Mouse (Mus musculus): ENCODE data around the gene Scpep1. TPM values are rescaled to one million over a fixed set of nuclear protein-coding genes. Genes with fewer than 3 reads are reported as not detected.
A peak's percentile ranks its signal among the peaks of the same experiment; 100 is the strongest.

Gene Scpep1
- polyA plus RNA-seq, 1 experiment from 2014 or later, result 88.7 TPM

- 38% methylated on average over 7 of the region's 7 CpGs for WGBS
- ATAC-seq (ENCODE audit: borderline replicate concordance, extremely low read depth, low FRiP score, low TSS enrichment), result no peak
- H3K36me3 ChIP-seq, result no peaks in the 10 kb centered on the region
- no peak overlapping the region for H3K4me2 ChIP-seq
- no peak overlapping the region for H3K9ac ChIP-seq
- H3K27me3 ChIP-seq, result no peaks in the 10 kb centered on the region
- peak overlapping the region; percentile 58; the same call in 1 of the 2 replicates for H3K27ac ChIP-seq
- H3K4me1 ChIP-seq, result peaks cover 9% of the 10 kb centered on the region; the same call in 1 of the 2 replicates
- H3K9me3 ChIP-seq, result no peaks in the 10 kb centered on the region
- H3K4me3 ChIP-seq, result no peak overlapping the region
Measured at GRCm38 (mm10) chr11:88996427-88996826, 41.2 kb upstream of the Scpep1 start.

GRCm38 (mm10) chr11:88995616-88996015 is 40.4 kb upstream of the Scpep1 start:
- ATAC-seq (ENCODE audit: borderline replicate concordance, extremely low read depth, low FRiP score, low TSS enrichment), result no peak
- H3K27ac ChIP-seq, result no peak overlapping the region
- no peak overlapping the region for H3K4me2 ChIP-seq
- H3K4me1 ChIP-seq, result peaks cover 6% of the 10 kb centered on the region; the same call in 1 of the 2 replicates
- H3K27me3 ChIP-seq, result no peaks in the 10 kb centered on the region
- no peak overlapping the region for H3K4me3 ChIP-seq
- H3K9me3 ChIP-seq, result no peaks in the 10 kb centered on the region
- WGBS, result 79% methylated on average over 2 of the region's 2 CpGs
- no peak overlapping the region for H3K9ac ChIP-seq
- H3K36me3 ChIP-seq, result no peaks in the 10 kb centered on the region; the same call in 1 of the 2 replicates

GRCm38 (mm10) chr11:88994492-88994891 is 39.2 kb upstream of the Scpep1 start:
- Histone ChIP-seq H3K4me3 (no peak overlapping the region), H3K9me3 (no peaks in the 10 kb centered on the region), H3K4me2 (no peak overlapping the region), H3K27me3 (no peaks in the 10 kb centered on the region), H3K27ac (no peak overlapping the region), H3K36me3 (no peaks in the 10 kb centered on the region; the same call in 1 of the 2 replicates), H3K4me1 (peaks cover 6% of the 10 kb centered on the region; the same call in 1 of the 2 replicates), H3K9ac (no peak overlapping the region)
- 82% methylated on average over 7 of the region's 7 CpGs for WGBS
- no peak for ATAC-seq (ENCODE audit: borderline replicate concordance, extremely low read depth, low FRiP score, low TSS enrichment)

- no peak overlapping the region for H3K4me2 ChIP-seq
- WGBS, result 17% methylated on average over 5 of the region's 5 CpGs
- peak; percentile 56; the same call in 1 of the 2 replicates for ATAC-seq (ENCODE audit: borderline replicate concordance, extremely low read depth, low FRiP score, low TSS enrichment)
- no peaks in the 10 kb centered on the region for H3K27me3 ChIP-seq
- H3K9me3 ChIP-seq, result no peaks in the 10 kb centered on the region
- H3K36me3 ChIP-seq, result no peaks in the 10 kb centered on the region; the same call in 1 of the 2 replicates
- no peak overlapping the region for H3K9ac ChIP-seq
- H3K27ac ChIP-seq, result no peak overlapping the region
- no peak overlapping the region for H3K4me3 ChIP-seq
- 0 out of 2 replicates have a peak, but pooled peaks cover 3% of the 10 kb centered on the region for H3K4me1 ChIP-seq
Measured at GRCm38 (mm10) chr11:88993625-88994024, 38.4 kb upstream of the Scpep1 start.

- Histone ChIP-seq H3K4me1 (0 out of 2 replicates have a peak, but pooled peaks cover 3% of the 10 kb centered on the region), H3K27me3 (no peaks in the 10 kb centered on the region), H3K4me2 (no peak overlapping the region), H3K9ac (no peak overlapping the region), H3K27ac (no peak overlapping the region), H3K9me3 (no peaks in the 10 kb centered on the region), H3K36me3 (peaks cover 3% of the 10 kb centered on the region; the same call in 1 of the 2 replicates), H3K4me3 (no peak overlapping the region)
- ATAC-seq (ENCODE audit: borderline replicate concordance, extremely low read depth, low FRiP score, low TSS enrichment), result no peak
- 50% methylated on average over 7 of the region's 7 CpGs for WGBS
Measured at GRCm38 (mm10) chr11:88993186-88993585, 37.9 kb upstream of the Scpep1 start.

GRCm38 (mm10) chr11:88989530-88989929 is 34.3 kb upstream of the Scpep1 start:
- no peak overlapping the region for H3K9ac ChIP-seq
- H3K4me2 ChIP-seq, result no peak overlapping the region
- H3K9me3 ChIP-seq, result no peaks in the 10 kb centered on the region
- ATAC-seq (ENCODE audit: borderline replicate concordance, extremely low read depth, low FRiP score, low TSS enrichment), result no peak
- WGBS, result 65% methylated on average over 5 of the region's 5 CpGs
- no peak overlapping the region for H3K27ac ChIP-seq
- no peaks in the 10 kb centered on the region for H3K27me3 ChIP-seq
- H3K4me3 ChIP-seq, result no peak overlapping the region
- 0 out of 2 replicates have a peak, but pooled peaks cover 3% of the 10 kb centered on the region for H3K4me1 ChIP-seq
- H3K36me3 ChIP-seq, result peaks cover 23% of the 10 kb centered on the region

GRCm38 (mm10) chr11:88988956-88989355 is 33.7 kb upstream of the Scpep1 start:
- Histone ChIP-seq H3K4me1 (0 out of 2 replicates have a peak, but pooled peaks cover 3% of the 10 kb centered on the region), H3K27ac (no peak overlapping the region), H3K9me3 (no peaks in the 10 kb centered on the region), H3K9ac (no peak overlapping the region), H3K27me3 (no peaks in the 10 kb centered on the region), H3K4me2 (no peak overlapping the region), H3K4me3 (no peak overlapping the region), H3K36me3 (peaks cover 27% of the 10 kb centered on the region)
- no peak for ATAC-seq (ENCODE audit: borderline replicate concordance, extremely low read depth, low FRiP score, low TSS enrichment)
- 74% methylated on average over 5 of the region's 5 CpGs for WGBS

- Histone ChIP-seq H3K4me3 (no peak overlapping the region), H3K27ac (no peak overlapping the region), H3K9ac (no peak overlapping the region), H3K4me2 (no peak overlapping the region), H3K4me1 (no peaks in the 10 kb centered on the region), H3K27me3 (no peaks in the 10 kb centered on the region), H3K36me3 (peaks cover 35% of the 10 kb centered on the region), H3K9me3 (no peaks in the 10 kb centered on the region)
- 83% methylated on average over 10 of the region's 10 CpGs for WGBS
- no peak for ATAC-seq (ENCODE audit: borderline replicate concordance, extremely low read depth, low FRiP score, low TSS enrichment)
Measured at GRCm38 (mm10) chr11:88986616-88987015, 31.4 kb upstream of the Scpep1 start.

- no peak overlapping the region for H3K27ac ChIP-seq
- no peak for ATAC-seq (ENCODE audit: borderline replicate concordance, extremely low read depth, low FRiP score, low TSS enrichment)
- H3K27me3 ChIP-seq, result no peaks in the 10 kb centered on the region
- 83% methylated on average over 8 of the region's 8 CpGs for WGBS
- peaks cover 26% of the 10 kb centered on the region for H3K36me3 ChIP-seq
- no peaks in the 10 kb centered on the region for H3K9me3 ChIP-seq
- no peak overlapping the region for H3K4me2 ChIP-seq
- no peaks in the 10 kb centered on the region for H3K4me1 ChIP-seq
- H3K9ac ChIP-seq, result no peak overlapping the region
- H3K4me3 ChIP-seq, result no peak overlapping the region
Measured at GRCm38 (mm10) chr11:88981337-88981736, 26.1 kb upstream of the Scpep1 start.

- Histone ChIP-seq H3K9me3 (no peaks in the 10 kb centered on the region), H3K4me1 (peaks cover 9% of the 10 kb centered on the region), H3K9ac (no peak overlapping the region), H3K27ac (no peak overlapping the region), H3K4me3 (no peak overlapping the region), H3K4me2 (no peak overlapping the region), H3K27me3 (no peaks in the 10 kb centered on the region), H3K36me3 (0 out of 2 replicates have a peak, but pooled peaks cover 7% of the 10 kb centered on the region)
- no peak for ATAC-seq (ENCODE audit: borderline replicate concordance, extremely low read depth, low FRiP score, low TSS enrichment)
- WGBS, result 91% methylated on average over 5 of the region's 5 CpGs
Measured at GRCm38 (mm10) chr11:88977188-88977587, 21.9 kb upstream of the Scpep1 start.

- Histone ChIP-seq H3K9me3 (no peaks in the 10 kb centered on the region), H3K4me1 (peaks cover 9% of the 10 kb centered on the region), H3K9ac (no peak overlapping the region), H3K4me2 (no peak overlapping the region), H3K36me3 (no peaks in the 10 kb centered on the region), H3K4me3 (no peak overlapping the region), H3K27ac (no peak overlapping the region), H3K27me3 (no peaks in the 10 kb centered on the region)
- 95% methylated on average over 2 of the region's 2 CpGs for WGBS
- ATAC-seq (ENCODE audit: borderline replicate concordance, extremely low read depth, low FRiP score, low TSS enrichment), result no peak
Measured at GRCm38 (mm10) chr11:88976320-88976719, 21.1 kb upstream of the Scpep1 start.

GRCm38 (mm10) chr11:88973776-88974701 is 18.8 kb upstream of the Scpep1 start:
- peak overlapping the region; percentile 69 for H3K9ac ChIP-seq
- ATAC-seq (ENCODE audit: borderline replicate concordance, extremely low read depth, low FRiP score, low TSS enrichment), result peak; percentile 82
- H3K4me2 ChIP-seq, result peak overlapping the region; percentile 76
- H3K27ac ChIP-seq, result peak overlapping the region; percentile 79
- peaks cover 9% of the 10 kb centered on the region for H3K4me1 ChIP-seq
- no peaks in the 10 kb centered on the region for H3K9me3 ChIP-seq
- no peaks in the 10 kb centered on the region for H3K27me3 ChIP-seq
- H3K36me3 ChIP-seq, result no peaks in the 10 kb centered on the region
- peak overlapping the region; percentile 68 for H3K4me3 ChIP-seq
- WGBS, result 2% methylated on average over 62 of the region's 62 CpGs
